Mouse (Mus musculus) left cerebral cortex, adult 8-10 months (tissue): ENCODE data around the gene Gm4553. TPM values are rescaled to one million over a fixed set of nuclear protein-coding genes. Genes with fewer than 3 reads are reported as not detected.
A peak's percentile ranks its signal among the peaks of the same experiment; 100 is the strongest.
"Not testable (repeated sequence)": the region's sequence is repeated elsewhere in the genome, so short reads cannot be mapped to it uniquely, and the experiment has no call there.

Source experiments
- DNase-seq, 2 experiments: peaks; one replicate each; pipeline ENCODE4 v3.0.0; 2022; ENCODE audit warnings: low spot score in 2 of 2
- total RNA-seq, 4 experiments: library from RNA; stranded (reverse); gene quantifications; 2 replicates each; pipeline ENCODE4 v1.2.4; 2022

The Gm4553 gene
- total RNA-seq = not detected

DNA sequence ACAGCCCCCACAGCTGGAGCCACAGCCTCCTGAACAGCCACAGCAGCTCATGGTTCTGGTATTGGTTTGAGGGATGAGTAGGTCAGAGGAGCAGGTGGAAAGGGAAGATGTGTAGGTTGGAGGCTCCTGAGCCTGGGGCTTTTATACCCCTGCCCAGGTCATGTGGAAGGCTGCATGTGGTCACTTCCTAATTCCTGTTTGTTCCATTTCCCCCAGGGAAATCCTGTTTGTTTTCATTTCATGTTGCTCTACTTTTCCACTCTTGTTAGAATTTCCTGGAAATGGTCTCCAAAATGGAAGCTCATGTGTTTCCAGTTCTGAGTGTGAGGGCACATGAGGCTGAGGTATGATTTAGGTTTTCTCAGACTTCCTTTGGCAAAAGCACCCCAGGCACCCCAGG, at the start of gene Gm4553:
TSS of gene Gm4553 (minus strand) at position 101 of the 400 bp plus-strand sequence.
- not testable (repeated sequence) for DNase-seq

DNA sequence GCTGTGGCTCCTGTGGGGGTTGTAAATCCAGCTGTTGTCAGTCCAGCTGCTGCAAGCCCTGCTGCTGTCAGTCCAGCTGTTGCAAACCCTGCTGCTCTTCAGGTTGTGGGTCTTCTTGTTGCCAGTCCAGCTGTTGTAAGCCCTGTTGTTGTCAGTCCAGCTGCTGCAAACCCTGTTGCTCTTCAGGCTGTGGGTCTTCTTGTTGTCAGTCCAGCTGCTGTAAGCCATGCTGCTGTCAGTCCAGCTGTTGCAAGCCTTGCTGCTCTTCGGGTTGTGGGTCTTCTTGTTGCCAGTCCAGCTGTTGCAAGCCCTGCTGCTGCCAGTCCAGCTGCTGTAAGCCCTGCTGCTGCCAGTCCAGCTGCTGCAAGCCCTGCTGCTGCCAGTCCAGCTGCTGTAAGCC, 46.6 kb upstream of the Gm4553 start:
- DNase-seq = not testable (repeated sequence)

- no peak for DNase-seq
These were observed 46.0 kb upstream of the Gm4553 start, which contains the start of gene Gm7579 for GRCm38 (mm10) chr7:142211559-142211958. Gene Gm7579 (plus strand): TSS chr7:142211859.

DNA sequence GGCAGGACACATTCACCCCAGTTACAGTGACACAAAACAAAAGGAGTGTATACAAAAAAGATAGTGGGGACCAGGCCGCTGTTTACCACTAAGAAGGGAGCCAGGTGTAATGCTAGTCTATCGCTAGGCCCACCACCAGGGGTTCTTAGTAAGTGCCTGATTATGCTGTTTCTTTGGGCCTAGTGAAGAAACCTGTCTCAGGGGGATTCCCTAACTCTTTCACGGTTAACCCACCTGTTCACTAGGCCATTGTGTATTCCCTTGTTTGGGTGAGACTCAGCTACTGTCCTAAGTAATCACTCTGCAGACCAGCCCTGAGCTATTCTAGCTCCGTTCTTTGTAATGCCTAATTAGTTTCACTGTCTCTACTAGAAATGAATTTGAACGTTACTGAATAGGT, 41.4 kb upstream of the Gm4553 start:
- not testable (repeated sequence) for DNase-seq

- no peak for DNase-seq
These were observed 39.9 kb upstream of the Gm4553 start for GRCm38 (mm10) chr7:142205488-142205887.

GRCm38 (mm10) chr7:142201064-142201463, 35.5 kb upstream of the Gm4553 start, which contains the start of gene Krtap5-3:
Gene Krtap5-3 (plus strand): TSS chr7:142201364.
- no peak for DNase-seq

GRCm38 (mm10) chr7:142198748-142199147, 33.2 kb upstream of the Gm4553 start:
- DNase-seq = no peak

DNA sequence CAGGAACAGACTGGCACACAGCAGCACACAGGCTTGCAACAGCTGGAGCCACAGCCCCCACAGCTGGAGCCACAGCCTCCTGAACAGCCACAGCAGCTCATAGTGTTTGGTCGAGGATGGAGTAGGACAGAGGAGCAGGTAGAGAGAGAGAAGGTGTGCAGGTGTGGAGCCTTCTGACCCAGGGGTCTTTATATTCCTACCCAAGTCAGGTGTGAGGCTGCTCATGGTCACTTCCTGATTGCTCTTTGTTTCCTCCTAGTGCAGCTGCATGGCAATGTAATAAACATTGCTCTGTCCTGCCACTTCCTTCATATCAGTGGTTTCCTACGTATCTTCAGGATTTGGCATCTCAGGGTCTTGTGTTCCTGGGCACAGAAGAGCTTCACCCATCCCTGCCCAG, 24.8 kb upstream of the Gm4553 start, which contains the start of gene Gm10153:
TSS of gene Gm10153 (minus strand) at position 101 of the 400 bp plus-strand sequence.
- no peak for DNase-seq

- DNase-seq = no peak
These were observed 22.6 kb upstream of the Gm4553 start for GRCm38 (mm10) chr7:142188156-142188555.

GRCm38 (mm10) chr7:142181021-142181420, 15.5 kb upstream of the Gm4553 start:
- DNase-seq = no peak

DNA sequence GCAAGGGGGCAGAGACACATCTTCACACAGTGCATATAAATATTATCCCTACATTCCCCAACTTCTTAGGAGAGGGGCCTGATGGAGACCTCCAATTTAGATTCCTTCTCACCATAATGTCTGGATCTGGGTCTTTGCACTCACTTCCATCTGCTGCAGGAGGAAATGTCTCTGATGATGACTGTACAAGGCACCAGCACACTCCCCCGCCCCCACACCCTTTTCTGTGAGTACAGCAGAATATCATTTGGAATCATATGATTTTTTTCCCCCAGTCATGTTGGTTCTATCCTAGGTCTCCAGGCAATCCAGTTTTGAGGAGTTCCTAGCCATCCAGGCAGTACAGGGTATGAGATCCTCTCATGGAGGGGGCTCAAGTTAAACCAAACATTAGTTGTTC, 13.1 kb upstream of the Gm4553 start:
- no peak for DNase-seq

DNA sequence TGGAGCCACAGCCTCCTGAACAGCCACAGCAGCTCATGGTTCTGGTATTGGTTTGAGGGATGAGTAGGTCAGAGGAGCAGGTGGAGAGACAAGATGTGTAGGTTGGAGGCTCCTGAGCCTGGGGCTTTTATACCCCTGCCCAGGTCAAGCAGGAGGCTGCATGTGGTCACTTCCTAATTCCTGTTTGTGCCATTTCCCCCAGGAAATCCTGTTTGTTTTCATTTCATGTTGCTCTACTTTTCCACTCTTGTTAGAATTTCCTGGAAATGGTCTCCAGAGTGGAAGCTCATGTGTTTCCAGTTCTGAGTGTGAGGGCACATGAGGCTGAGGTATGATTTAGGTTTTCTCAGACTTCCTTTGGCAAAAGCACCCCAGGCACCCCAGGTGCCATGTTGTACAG, 10.4 kb upstream of the Gm4553 start, which contains the start of gene Krtap5-2:
TSS of gene Krtap5-2 (minus strand) at position 101 of the 400 bp plus-strand sequence.
- DNase-seq = not testable (repeated sequence)

GRCm38 (mm10) chr7:142169836-142170235, 4.3 kb upstream of the Gm4553 start:
- DNase-seq = no peak

DNA sequence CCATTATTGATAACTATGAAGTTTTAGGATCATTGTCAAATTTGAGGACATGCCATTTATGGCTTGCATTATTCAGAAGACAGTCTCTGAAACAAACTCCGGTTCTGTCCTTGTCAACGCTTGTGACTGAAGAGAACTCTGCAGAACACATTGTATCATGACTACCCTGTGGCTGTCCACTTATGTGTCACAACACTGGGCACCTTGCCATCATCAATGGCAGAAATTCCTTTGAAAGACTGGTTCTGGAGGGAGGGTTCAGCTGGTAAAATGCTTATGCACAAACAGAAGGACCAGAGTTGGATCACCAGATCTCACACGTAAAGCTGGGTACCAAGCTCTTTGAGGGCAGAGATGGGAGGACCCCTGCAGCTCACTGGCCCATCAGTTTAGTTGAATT, 6.2 kb downstream of the Gm4553 start:
- no peak for DNase-seq

GRCm38 (mm10) chr7:142157013-142157412, 8.5 kb downstream of the Gm4553 start, which contains the start of gene Gm29735:
Gene Gm29735 (minus strand): TSS chr7:142157113.
- DNase-seq = not testable (repeated sequence)

GRCm38 (mm10) chr7:142155308-142155707, 10.2 kb downstream of the Gm4553 start:
- DNase-seq = no peak

DNA sequence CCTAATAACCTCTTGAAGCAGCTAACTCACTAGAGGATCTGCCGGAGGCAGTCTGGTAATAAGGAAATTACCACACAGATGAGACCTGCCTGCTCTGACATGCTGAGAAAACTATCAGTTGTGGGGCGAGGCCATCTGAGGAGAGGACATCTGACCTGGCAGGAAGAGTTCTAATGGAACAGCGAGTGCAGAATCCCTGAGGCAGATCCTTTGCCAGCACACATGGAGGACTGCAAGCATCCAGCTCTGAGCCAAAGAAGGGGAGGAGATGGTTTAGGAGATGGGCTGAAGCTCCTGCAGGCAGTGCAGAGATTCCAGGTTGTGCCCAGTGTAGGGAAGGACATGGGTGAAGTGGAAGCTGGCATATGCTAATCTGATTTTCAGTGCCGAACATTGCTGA, 13.3 kb downstream of the Gm4553 start:
- no peak for DNase-seq

DNA sequence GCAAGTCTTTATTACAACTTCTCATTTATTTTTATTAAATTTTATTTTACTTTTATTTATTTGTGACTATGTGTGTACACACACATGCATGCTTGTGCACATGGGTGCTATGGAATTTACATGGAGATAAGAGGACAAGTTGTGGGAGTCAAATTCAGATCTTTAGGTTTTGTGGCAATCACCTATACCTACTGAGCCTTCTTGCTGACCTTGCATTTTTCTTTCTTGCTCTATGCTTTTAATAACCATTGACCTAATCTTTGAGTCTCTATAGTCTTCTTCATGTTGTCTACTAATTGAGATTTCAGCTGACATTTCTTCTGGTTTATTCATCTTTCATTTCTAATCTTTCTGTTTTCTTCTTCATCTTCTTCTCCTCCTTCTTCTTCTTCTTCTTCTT, 16.9 kb downstream of the Gm4553 start:
- no peak for DNase-seq

DNA sequence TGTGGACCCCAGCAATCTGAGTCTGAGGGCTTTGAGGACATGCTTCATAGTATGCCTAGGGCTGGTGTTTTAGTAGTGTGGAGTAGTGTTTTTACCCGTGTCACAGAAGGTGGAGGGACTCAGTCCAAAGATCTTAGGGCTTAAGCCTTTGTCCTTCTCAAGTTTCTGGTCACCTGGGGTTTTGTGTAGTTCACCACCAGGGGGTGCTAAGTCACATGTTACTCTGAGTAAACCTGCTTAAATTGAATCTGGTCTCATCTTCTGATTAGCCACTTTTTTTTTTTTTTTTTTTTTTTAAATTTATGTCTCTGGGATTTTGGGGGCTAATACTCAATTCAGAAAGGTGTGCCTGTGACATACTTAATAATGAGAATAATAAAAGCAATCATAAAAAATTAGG, 19.5 kb downstream of the Gm4553 start:
- DNase-seq = no peak

DNA sequence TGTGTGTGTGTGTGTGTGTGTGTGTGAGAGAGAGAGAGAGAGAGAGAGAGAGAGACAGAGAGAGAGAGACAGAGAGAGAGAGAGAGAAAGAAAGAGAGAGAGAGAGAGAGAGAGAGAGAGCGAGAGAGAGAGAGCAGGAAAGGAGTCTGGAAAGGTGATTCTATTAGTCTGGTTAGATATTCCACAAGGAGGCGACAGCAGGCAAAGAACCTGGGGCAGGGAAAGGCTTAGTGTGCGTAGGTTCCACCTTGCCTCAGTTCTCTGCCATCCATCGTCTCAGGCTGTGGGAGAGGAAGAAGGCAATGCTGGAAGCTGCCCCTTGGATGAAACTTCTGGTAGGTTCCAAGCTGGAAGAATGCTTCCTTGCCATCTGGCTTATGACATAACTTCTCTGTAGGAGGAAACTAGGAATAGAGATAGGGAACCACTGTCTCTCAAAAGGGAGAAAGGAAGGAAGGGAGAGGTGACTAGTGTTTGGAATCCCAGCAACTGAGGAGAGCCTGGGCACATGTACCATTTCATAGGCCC, 20.1 kb downstream of the Gm4553 start:
- DNase-seq = peak in 1 of 2 experiments; percentile 20

DNA sequence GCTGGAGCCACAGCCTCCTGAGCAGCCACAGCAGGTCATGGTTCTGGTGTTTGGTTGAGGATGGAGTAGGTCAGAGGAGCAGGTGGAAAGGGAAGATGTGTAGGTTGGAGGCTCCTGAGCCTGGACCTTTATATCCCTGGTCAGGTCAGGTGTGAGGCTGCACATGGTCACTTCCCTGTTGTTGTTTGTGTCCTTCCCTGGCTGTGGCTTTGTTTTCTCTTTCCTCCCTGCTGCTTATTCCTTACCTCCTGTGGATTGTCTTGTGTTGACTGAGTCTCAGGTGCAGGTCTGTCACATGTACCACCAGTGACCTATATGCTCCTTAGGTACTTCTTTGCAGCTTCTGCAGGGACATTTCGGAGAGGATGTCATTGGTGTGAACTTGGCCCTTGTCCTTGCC, 21.0 kb downstream of the Gm4553 start, which contains the start of gene Gm45337:
TSS of gene Gm45337 (minus strand) at position 101 of the 400 bp plus-strand sequence.
- DNase-seq = no peak

DNA sequence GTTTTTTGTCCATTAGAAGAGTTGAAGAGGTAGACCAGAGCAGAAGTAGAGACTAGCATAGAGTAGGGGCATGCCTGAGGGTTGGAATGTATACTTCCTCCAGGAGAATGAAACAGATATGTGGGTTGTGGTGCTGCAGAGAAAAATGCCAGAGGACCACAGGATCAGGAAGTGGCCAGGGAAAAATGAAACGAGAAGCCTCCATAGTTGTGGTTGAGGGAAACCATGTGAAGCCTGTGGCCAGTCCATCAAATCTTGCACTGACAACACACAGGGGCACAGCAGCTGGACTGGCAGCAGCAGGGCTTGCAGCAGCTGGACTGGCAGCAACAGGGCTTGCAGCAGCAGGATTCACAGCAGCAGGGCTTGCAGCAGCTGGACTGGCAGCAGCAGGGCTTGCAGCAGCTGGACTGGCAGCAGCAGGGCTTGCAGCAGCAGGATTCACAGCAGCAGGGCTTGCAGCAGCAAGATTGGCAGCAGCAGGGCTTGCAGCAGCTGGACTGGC, 22.0 kb downstream of the Gm4553 start:
- not testable (repeated sequence) for DNase-seq

DNA sequence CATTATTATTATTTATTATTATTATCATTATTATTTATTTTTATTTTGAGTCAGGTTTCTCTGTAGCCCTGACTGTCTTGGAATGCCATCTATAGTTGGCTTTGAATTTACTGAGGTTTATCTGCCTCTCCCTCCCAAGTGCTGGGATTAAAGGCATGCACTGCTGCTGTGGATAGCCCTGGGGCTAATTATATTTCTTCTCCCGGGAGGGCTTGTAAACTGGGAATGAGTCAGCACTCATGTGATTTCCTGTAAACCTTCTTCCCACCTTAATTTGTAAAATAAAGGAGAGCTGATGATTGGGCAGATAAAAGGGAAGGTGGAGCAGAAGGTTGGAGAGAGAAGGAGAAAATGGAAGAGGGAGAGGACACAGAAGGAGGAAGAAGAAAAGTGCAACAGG, 24.8 kb downstream of the Gm4553 start:
- no peak for DNase-seq
